Mouse (Mus musculus) olfactory bulb, adult 2 months (tissue): ENCODE data around the gene Tspear.

Experiments used
- CTCF ChIP-seq: fragments of 200-500 bp; IDR thresholded peaks from 2 replicates; pipeline ENCODE4 v1.5.1; 2012; ENCODE audit warnings: low read depth, mild to moderate bottlenecking, low read length, moderate library complexity; ENCODE audit not compliant: insufficient read depth
- POLR2A ChIP-seq: fragments of 200-500 bp; IDR thresholded peaks from 2 replicates; pipeline ENCODE4 v1.6.1; 2012; ENCODE audit warnings: mild to moderate bottlenecking, low read depth, low read length, moderate library complexity; ENCODE audit not compliant: insufficient read depth

DNA sequence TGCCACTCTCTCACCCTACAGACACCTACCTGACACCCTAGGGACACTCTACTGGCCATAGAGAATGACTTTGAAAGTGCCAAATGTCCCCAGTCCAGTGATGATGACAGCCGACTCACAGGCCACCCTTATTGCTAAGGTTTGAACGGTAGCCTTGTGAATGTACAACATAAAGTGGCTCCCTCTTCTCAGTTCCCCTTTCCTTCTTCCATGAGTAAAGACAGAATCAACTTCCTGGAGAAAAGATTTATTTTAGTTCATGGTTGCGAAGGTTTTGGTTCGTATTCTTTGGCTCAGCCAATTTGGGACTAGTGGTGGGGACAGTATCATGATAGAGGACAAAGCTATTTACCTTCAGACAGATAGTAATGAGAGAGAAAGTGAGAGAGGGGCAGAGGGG, 52.6 kb downstream of the Tspear start:
- no peak for TF ChIP-seq CTCF
- TF ChIP-seq POLR2A: no peak
